Mouse (Mus musculus) small intestine, adult 2 months (tissue): ENCODE measurements around the gene Dtl.

Experiments used
- CTCF ChIP-seq: fragments of 200-500 bp; IDR thresholded peaks from 2 replicates; pipeline ENCODE4 v1.5.1; 2012; ENCODE audit warnings: low read depth, mild to moderate bottlenecking, control low read depth, inconsistent platforms, low read length, moderate library complexity, mixed read lengths; ENCODE audit not compliant: insufficient replicate concordance, insufficient read length; ENCODE audit errors: extremely low read depth
- POLR2A ChIP-seq: fragments of 200-500 bp; IDR thresholded peaks from 2 replicates; pipeline ENCODE4 v1.6.1; 2012; ENCODE audit warnings: low read depth, mild to moderate bottlenecking, control low read depth, inconsistent platforms, low read length, moderate library complexity

DNA sequence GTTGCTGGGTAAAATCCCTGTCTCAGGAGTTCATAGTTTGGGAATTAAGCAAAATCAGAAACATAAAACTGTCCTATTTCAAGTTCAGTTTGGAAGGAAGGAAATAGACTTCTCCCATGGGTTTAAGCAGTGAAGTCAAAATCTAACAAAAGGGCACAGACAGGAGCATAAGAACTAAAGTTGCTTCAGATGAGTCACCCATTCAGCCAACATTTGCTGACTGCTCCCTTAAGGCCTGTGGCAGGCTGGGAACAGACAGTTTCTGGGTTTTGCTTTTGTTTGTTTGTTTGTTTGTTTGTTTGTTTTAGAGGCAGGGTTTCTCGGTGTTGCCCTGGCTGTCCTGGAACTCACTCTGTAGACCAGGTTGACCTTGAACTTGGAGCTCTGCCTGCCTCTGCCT lies 78.7 kb downstream of the Dtl start:
- TF ChIP-seq CTCF (no peak), POLR2A (no peak)
